Mouse (Mus musculus): ENCODE results near the gene Dnaaf5.

The Dnaaf5 gene

GRCm38 (mm10) chr5:139149681-139150602 is at the start of gene Dnaaf5, which contains the start of gene Prkar1b:
TSS of gene Dnaaf5 (plus strand) at chr5:139150223.
TSS of gene Prkar1b (minus strand) at chr5:139150001.
- peak; percentile 81 for ATAC-seq (ENCODE audit: low TSS enrichment)

GRCm38 (mm10) chr5:139101783-139102182 is 48.2 kb upstream of the Dnaaf5 start:
- ATAC-seq (ENCODE audit: low TSS enrichment) = no peak

GRCm38 (mm10) chr5:139107815-139108214 is 42.2 kb upstream of the Dnaaf5 start:
- ATAC-seq (ENCODE audit: low TSS enrichment) = peak; percentile 58

- ATAC-seq (ENCODE audit: low TSS enrichment) = no peak
Measured at GRCm38 (mm10) chr5:139110140-139110855, 39.7 kb upstream of the Dnaaf5 start.

- peak; percentile 64 for ATAC-seq (ENCODE audit: low TSS enrichment)
Measured at GRCm38 (mm10) chr5:139111991-139112390, 38.0 kb upstream of the Dnaaf5 start.

GRCm38 (mm10) chr5:139112418-139112817 is 37.6 kb upstream of the Dnaaf5 start:
- ATAC-seq (ENCODE audit: low TSS enrichment) = peak; percentile 5; the same call in 1 of the 2 replicates

DNA sequence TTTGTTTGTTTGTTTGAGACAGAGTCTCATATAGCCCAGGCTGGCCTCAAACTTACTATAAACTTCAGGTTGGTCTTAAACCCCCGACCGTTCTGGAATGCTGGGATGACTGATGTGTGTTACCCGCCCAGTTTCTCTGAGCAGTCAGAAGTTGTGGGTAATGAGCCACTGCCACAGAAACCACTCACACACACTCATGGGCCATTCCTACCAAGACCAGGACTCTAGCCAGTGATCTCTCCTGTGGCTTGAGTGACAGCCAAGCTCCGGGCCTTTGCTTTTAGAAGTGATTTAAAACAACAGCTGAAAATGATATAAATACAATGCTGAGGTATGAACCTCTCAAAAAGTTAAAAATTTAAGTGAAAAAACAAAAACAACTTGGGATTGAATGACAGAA is 35.1 kb upstream of the Dnaaf5 start:
- no peak for ATAC-seq (ENCODE audit: low TSS enrichment)

DNA sequence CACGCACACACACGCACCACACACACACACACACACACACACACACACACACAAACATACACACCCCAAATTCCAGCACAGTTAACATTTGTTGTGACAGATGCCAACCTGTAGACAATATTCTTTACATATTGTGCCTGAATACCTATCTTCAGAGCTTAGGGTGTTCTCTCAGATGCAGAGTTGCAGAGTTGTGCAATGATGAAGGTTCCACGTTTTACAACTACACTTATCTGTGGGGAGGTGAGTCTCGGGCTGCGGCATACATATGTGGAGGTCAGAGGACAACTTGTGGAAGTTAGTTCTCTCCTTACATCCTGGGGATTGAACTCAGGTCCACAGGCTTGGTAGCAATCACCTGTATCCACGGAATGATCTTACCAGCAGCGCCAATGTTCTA is 34.5 kb upstream of the Dnaaf5 start:
- ATAC-seq (ENCODE audit: low TSS enrichment) = no peak

DNA sequence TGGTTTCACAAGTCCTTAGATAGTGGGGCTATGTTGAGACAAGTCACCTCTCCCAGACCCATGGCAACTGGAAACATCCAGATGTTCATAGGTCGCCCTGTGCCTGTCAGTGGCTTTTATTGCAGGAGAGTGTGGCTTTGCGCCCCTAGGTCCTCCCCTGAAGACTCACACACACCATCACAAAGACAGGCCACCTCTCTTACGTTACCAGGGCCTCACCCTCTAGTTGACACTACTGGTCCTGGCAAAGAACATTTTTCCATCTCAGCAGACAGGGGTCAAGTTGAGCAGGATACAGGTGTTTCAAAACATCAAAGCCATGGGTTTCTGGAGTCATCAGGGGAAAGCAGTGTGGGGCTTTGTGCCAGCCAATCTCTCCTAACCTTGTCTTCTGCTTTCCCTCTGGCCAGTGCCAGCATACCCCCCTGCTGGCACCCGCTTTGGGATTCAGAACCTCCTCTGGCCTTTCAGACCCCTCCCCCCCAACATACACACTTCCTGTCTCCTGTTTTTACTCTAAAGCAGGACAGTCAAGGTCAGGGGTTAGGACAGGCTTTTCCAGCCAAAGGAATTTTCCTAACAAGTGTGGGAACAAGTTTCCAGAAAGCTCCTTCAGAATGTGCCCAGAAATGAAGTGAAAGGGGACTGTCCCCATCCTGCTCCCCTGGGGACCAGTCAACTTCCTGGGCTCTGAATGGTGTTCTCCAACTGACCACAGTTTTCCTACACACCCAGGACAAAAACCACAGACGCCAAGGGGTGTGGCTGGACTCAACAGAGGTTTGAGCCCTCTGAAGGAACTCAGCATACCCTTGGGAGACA is 31.7 kb upstream of the Dnaaf5 start:
- no peak for ATAC-seq (ENCODE audit: low TSS enrichment)

DNA sequence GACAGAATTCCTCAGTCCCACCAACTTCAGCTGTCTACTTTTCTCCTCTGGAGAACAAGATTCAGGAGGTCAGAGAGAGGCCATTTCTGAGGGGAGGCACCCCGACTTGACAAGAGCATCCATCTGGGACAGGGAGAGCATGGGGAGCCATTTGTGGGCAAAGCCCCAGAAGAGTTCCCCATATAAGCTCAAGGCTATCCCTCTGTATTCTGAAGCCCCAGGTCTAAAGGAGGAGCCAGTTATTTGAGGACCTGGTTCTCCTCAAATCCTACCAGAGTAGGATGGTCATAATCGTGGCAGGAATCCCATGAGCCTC is 31.1 kb upstream of the Dnaaf5 start:
- no peak for ATAC-seq (ENCODE audit: low TSS enrichment)

- no peak for ATAC-seq (ENCODE audit: low TSS enrichment)
Measured at GRCm38 (mm10) chr5:139125717-139126116, 24.3 kb upstream of the Dnaaf5 start.

GRCm38 (mm10) chr5:139128476-139129065 is 21.5 kb upstream of the Dnaaf5 start:
- 0 out of 2 replicates have a peak, but pooled peaks have one; percentile 14 for ATAC-seq (ENCODE audit: low TSS enrichment)

GRCm38 (mm10) chr5:139129078-139129477 is 20.9 kb upstream of the Dnaaf5 start:
- 0 out of 2 replicates have a peak, but pooled peaks have one; percentile 21 for ATAC-seq (ENCODE audit: low TSS enrichment)

DNA sequence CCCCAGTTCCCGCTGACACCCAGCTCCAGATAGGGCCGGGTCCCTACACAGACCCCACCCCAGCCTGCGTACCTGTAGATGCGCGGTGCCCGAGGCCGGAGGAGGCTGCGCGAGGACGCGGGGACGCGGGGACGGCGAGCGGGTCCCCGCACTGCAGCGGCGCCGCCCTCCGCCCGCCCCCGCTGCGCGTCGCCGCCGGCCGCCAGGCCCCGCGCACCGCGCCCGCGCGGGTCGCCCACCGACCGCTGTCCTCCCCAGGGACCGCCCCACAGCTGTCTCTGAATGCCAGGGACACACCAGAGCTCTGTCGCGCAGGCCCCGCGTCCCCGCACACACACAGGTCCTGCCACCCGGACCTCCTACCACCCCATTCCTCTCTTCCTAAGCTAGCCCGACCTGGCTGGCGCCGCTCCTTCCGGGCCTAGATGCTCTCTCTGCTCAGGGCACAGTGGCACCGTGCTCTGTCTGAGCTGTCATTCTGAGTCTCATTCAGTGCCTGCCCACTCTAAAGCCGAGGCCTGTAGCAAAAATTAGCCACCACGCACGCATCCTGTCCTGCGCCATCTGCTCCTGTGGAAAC is 20.4 kb upstream of the Dnaaf5 start:
- ATAC-seq (ENCODE audit: low TSS enrichment) = peak; percentile 56

- ATAC-seq (ENCODE audit: low TSS enrichment) = no peak
Measured at GRCm38 (mm10) chr5:139130351-139130750, 19.7 kb upstream of the Dnaaf5 start.

- no peak for ATAC-seq (ENCODE audit: low TSS enrichment)
Measured at GRCm38 (mm10) chr5:139134501-139134900, 15.5 kb upstream of the Dnaaf5 start.

DNA sequence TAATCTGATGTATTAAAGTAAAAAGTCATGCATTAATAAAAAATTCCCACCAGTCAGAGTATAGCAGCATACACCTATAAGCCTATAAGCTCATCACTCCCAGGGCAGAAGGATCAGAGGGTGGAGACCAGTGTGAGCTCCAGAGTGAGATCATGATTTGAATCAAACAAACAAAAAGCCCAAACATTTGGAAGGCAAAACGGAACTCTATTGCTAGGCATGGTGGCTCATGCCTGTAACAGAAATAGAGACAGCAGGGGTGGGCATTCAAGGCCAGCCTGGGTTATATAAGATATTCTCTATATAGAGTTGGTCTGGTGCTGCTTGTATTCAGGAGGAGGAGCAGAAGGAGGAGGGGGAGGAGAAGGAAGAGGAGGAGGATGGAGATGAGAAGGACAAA is 13.7 kb upstream of the Dnaaf5 start:
- ATAC-seq (ENCODE audit: low TSS enrichment) = peak; percentile 53; the same call in 1 of the 2 replicates

- no peak for ATAC-seq (ENCODE audit: low TSS enrichment)
Measured at GRCm38 (mm10) chr5:139137176-139137575, 12.8 kb upstream of the Dnaaf5 start.

- ATAC-seq (ENCODE audit: low TSS enrichment) = peak; percentile 61
Measured at GRCm38 (mm10) chr5:139138261-139138925, 11.6 kb upstream of the Dnaaf5 start.

GRCm38 (mm10) chr5:139138926-139139472 is 11.0 kb upstream of the Dnaaf5 start:
- ATAC-seq (ENCODE audit: low TSS enrichment) = no peak

All from frontal cortex, adult (tissue).